Mouse (Mus musculus): ENCODE measurements around the gene Tlr11.

DNA sequence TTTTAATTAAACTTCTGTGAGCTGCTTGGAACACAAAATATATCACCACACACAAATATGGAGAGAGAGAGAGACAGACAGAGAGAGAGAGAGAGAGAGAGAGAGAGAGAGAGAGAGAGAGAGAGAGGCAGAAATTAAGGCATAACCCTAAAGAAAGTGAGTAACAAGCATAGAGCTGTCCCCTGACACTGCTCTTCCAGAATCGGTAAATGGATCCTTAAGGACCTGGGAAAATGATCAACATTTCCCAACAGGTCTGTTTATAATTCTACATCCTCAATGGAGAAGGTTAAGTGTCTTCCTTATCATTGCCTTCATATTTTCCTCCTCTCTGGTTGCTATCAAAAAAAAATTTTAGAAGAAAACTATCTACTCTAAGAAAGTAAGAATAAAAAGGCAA, 49.6 kb downstream of the Tlr11 start, which contains the start of gene Olfr738:
- TF ChIP-seq CTCF (IDR thresholded peaks at IDR 0.05) (no peak), POLR2A (IDR thresholded peaks at IDR 0.05; ENCODE audit: insufficient read depth, low read depth, low read length) (no peak)

All from heart, adult 2 months (tissue).